Mouse (Mus musculus) brain, embryonic 14.5 days (tissue): Measurements from ENCODE around the gene Gm11127.
"Not testable (repeated sequence)": the region's sequence is repeated elsewhere in the genome, so short reads cannot be mapped to it uniquely, and the experiment has no call there.

ENCODE experiments used
- CTCF ChIP-seq: fragments of 200-500 bp; IDR thresholded peaks from 2 replicates; pipeline ENCODE4 v1.5.1; 2012; ENCODE audit warnings: inconsistent platforms, mild to moderate bottlenecking, moderate library complexity, borderline replicate concordance; ENCODE audit not compliant: insufficient read depth, insufficient read length; ENCODE audit errors: extremely low read depth
- POLR2A ChIP-seq: fragments of 200-500 bp; IDR thresholded peaks from 2 replicates; pipeline ENCODE4 v1.6.1; 2012; ENCODE audit warnings: mild to moderate bottlenecking, inconsistent platforms, borderline replicate concordance; ENCODE audit not compliant: poor library complexity, insufficient read depth, insufficient read length, severe bottlenecking; ENCODE audit errors: extremely low read depth

DNA sequence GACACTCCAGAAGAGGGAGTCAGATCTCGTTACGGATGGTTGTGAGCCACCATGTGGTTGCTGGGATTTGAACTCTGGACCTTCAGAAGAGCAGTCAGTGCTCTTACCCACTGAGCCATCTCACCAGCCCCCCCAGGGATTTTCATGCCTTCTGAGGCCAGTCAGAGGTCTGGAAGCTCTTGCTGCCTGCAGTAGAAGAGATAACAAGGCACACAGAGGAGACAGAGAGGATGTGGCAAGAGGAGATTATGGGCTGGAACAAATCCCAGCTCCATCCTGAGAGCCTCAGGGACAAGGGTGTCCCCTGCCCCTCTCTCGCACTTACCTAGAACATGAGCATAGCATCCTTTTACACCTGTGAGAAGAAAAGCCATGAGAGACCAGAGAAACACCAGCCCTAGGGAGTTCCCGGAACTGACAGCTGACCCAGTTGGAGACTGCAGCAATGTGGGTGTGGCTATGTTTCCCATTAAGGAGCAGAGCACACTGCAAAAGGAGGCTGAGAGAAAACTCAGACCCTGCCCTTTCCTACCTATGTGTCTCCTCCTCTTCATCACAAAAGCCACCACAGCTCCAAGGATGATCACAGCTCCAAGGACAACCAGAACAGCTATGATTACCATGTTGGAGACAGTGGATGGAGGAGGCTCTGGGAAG, 28.0 kb downstream of the Gm11127 start:
- not testable (repeated sequence) for TF ChIP-seq POLR2A, CTCF
